Mouse (Mus musculus): ENCODE data around the gene Ehd1.

Gene Ehd1

DNA sequence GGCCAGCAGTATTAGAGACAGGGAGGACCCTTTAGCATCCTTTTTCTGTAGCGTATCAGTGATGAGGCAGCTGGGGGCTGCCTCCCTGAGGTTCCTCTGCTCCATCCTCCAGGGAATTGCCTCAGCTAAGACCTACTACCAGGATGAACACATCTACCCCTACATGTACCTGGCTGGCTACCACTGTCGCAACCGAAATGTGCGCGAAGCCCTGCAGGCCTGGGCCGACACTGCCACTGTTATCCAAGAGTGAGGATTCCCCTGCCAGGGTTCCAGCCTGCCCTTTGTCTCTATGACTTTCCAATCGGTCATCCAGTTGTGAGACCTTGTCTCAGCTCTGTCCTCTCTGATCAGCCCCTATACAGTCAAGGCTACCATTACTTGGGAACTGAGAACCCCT, 61.6 kb downstream of the Ehd1 start:
- no peak for DNase-seq

DNA sequence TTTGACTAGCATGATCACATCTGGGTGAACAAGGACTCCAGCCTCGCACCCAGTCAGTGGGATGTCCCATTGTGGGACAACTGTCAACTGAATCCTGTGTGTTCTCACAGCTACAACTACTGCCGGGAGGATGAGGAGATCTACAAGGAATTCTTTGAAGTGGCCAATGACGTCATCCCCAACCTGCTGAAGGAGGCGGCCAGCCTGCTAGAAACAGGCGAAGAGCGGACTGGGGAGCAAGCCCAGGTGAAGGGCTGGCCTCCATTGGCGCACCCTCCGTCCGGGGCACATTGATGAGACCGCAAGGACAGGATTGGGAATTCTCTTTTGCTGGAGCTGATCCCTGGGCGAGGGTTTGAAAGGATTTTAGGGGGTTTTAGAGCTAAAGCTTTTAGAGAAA, 62.2 kb downstream of the Ehd1 start:
- no peak for DNase-seq

DNA sequence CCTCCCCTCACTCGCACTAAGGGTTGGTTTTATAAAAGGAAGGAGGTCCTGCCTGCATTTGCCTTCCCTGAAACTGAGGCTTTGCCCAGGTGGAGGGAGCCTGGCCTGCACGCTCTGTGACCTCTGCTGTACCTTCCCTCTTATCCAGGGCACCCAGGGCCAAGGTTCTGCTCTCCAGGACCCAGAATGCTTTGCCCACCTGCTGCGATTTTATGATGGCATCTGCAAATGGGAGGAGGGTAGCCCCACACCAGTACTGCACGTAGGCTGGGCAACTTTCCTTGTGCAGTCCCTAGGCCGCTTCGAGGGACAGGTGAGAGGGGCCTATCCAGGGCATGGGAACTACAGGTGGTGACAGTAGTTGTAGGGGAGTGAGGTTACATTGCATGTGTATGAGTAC, 62.7 kb downstream of the Ehd1 start:
- no peak for DNase-seq

DNA sequence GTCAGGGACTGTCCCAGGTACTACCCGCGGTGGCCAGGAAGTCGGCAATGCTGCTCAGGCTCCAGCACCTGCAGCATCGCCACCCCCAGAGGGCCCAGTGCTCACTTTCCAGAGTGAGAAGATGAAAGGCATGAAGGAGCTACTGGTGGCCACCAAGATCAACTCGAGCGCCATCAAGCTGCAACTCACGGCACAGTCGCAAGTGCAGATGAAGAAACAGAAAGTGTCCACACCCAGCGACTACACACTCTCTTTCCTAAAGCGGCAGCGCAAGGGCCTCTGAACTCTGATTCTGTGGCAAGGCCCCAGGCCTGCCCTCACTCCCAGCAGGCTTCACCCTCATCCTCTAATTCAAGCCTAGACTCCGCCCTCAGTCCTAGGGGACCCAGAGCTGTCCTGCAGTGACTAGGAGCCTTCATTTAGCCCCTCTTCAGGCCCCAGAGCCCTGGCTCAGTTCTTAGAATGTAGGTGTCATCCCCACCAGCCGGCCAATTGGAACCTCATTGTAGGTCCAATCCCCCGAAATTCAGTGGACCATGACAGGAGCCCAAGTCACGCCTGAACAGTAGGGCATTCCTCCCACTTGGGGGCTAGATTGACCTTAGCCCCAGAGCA, 63.5 kb downstream of the Ehd1 start:
- DNase-seq = peak; percentile 75

DNA sequence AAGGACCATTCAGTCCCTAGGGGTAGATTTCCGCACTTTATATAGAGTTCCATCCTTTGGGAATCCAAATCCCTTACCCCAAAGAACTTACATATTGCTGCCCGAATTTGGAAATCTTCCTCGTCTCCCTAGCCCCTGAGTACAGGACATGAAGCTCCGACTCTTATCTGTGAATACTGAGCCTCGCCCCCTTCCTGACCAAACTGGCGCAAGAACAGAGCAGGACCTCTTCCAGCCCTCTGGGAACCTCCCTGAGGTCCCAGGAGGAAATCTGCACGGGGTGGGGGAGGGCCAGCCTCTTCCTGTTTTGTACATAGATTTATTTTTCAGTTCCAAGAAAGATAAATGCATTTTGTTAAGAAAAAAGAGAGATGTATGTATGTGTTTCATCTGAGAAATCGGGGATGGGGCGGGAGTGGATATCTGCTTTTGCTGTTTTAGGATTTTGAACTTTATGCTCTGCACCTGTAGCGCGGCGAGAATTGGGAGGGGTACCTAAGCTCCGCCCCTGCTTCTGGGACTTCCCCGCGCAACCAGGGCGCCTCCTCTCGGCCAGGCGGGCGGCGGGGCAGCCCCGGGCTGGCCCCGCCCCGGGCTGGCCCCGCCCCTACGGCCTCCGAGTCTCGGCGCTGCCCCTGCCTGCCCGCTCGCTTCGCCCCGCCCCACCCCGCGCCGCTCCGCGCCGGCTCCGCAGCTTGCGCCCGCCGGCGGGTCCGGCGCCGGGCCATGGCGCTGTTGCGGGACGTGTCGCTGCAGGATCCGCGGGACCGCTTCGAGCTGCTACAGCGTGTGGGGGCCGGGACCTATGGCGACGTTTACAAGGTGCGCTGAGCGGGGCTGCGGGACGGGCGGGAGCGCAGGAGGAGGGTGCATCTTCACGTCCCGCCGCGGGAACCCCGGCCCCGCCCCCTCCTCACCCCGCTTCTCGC, 64.3 kb downstream of the Ehd1 start, which contains the start of gene Map4k2:
Gene Map4k2 (plus strand): TSS at position 612 of the 929 bp plus-strand sequence.
- peak; percentile 89 for DNase-seq

DNA sequence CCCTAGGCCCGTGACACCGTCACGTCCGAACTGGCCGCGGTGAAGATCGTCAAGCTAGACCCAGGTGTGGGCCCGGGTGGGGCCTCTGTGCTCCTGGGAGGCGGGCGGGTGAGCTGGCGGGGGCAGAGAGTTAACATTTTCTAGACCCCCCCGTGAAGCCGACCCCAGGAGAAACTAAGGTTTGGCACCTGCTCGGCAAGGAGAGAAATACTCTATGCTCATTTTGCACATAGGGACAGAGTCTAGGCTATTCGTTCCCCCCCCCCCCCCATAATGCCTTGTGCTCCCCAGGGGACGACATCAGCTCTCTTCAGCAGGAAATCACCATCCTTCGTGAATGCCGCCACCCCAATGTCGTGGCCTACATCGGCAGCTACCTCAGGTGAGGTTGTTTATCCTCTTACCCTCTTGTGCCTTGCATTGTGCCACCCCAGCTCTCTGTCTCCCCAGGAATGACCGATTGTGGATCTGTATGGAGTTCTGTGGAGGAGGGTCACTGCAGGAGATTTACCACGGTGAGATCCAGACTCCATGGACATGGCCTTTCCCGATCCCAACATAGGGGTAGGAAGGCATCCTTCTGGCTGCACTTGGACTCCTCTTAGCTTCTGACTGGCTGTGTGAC, 65.0 kb downstream of the Ehd1 start:
- DNase-seq = no peak

DNA sequence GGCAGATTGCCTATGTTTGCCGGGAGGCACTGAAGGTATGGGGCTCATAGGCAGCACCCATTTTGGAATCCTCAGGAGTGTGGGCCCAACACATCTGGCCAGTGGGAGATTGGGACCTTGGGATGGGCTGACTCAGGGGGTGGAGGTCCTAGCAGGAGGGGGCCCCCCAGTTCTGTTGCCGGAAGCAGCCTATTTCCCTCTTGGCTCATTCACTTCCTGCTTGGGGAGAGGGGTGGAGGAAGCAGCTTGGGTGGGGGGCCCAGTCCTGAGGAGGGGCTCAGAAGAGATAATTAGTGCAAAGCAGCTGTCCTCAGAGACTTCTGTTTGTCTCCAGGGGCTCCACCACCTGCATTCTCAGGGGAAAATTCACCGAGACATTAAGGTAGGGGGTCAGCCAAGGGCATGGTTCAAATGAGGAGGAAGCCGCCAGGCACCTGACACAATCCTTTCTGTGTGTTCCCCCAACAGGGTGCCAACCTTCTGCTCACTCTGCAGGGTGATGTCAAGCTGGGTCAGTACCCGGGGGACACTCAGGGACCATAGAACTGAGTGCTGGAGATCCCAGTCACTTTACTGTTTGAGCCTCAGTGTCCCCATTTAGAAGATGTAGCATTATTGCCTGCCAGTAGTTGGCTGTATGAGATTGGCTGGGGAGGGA, 65.9 kb downstream of the Ehd1 start:
- no peak for DNase-seq

DNA sequence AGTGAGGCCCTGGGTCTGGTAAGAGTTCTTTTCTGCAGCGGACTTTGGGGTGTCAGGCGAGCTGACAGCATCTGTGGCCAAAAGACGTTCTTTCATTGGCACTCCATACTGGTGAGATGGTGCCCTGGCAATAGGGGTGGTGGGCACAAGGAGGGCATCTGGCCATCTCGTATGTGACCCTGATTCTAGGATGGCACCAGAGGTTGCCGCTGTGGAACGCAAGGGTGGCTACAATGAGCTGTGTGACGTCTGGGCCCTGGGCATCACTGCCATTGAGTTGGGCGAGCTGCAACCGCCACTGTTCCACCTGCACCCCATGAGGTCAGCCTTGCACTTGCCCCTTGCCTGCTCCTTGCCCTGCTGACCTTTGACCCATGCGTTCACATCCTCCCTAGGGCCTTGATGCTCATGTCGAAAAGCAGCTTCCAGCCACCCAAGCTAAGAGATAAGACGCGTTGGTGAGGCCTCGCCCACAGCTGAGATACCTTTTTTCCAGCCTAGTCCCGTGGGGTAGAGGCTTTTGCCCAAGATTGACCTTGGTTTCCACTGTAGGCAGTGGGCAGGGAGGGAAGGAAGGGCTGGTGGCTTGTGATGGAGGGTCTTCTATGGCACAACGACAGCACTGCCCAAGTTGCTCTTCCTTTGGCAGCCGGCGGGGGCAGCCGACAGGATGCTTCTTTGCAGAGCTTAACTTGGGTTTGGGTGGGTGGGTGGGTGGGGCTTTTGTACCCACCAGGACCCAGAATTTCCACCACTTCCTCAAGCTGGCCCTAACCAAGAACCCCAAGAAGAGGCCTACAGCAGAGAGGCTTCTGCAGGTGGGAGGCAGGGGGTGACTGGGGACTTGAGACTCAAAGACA, 66.8 kb downstream of the Ehd1 start:
- DNase-seq = no peak

DNA sequence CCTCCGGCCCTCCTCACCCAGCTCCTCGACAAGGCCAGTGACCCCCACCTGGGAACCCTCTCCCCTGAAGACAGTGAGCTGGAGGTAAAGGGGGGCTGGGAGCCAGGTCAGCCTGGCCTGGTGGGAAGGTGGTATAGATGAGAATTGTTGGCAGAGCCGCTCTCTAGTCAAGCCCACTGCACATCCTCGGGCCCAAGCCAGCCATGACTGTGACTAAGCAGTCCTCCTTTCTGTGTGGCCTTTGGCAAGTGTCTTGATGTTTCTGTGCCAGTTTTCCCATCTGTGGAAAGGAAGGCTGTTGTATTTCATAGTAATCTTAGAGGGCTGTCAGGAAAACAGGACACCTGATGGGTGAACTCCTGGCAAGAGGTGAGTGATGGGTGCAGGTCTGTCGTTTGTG, 67.5 kb downstream of the Ehd1 start:
- DNase-seq = no peak

DNA sequence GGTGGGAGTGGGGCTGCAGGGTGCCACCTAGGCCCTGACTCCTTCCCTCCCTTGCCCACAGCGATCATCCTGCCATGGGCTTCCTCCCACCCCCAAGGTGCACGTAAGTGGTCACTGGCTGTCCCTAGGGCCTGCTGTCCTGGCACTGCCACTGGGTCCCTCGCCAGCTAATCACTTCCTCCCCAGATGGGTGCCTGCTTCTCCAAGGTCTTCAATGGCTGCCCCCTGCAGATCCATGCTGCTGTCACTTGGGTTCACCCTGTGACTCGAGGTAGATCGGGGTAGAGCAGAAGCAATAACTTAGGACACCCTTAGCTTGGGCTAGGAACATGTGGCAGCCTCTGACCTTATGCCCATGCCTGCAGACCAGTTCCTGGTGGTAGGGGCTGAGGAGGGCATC, 69.5 kb downstream of the Ehd1 start:
- no peak for DNase-seq

DNA sequence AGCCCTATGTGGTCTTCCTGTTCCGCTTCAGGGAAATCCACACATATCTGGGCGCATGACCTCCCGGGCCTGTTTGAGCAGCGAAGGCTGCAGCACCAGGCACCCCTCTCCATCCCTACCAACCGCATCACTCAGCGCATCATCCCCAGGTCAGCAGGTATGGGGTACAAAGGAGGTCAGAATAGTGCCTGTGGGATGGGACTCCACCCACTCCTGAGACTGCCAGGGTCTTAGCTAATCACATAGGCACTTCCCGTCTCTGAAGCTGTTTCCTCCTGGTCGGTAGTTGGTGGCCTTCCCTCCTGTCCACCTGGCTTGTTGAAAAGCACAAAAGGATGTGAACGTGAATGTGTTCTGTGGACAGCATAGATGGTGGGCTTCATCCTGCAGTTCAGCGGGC, 70.1 kb downstream of the Ehd1 start:
- no peak for DNase-seq

DNA sequence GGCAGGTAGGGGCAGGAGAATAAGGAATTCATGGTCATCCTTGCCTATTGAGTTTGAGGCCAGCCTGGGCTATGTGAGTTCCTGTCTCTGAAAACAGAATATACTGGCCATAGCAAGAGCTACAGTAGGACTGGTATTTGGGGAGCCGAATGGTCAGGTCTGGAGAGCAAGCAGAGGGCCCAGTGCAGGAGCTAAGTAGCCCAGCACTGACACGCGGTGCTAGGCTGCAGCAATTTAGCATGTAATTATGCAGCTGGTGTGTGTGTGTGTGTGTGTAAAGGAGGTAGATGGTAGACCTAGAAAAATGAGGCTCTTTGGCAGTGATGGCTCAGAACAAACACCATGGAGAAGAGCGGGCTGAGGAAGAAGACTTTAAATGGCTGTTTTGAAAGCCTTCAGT, 71.1 kb downstream of the Ehd1 start:
- DNase-seq = no peak

DNA sequence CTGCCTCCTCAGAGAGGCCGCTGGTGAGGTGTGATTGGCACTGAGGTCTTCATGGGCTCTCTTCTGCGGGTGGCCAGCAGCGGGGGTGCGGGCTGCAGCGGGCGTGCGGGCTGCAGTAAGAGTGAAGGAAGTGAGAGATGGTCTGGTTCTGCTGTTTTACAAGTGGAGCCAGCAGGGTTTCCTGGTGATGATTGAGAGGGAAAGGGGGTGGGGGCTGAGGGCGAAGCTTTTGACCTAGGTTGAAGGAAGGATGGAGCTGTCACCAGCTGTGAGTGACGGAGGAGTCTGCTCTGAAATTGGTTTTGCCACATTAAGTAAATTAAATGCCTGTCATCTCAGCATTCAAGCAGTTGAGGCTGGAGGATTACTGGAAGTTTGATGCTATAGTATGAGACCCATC, 72.2 kb downstream of the Ehd1 start:
- DNase-seq = no peak

DNA sequence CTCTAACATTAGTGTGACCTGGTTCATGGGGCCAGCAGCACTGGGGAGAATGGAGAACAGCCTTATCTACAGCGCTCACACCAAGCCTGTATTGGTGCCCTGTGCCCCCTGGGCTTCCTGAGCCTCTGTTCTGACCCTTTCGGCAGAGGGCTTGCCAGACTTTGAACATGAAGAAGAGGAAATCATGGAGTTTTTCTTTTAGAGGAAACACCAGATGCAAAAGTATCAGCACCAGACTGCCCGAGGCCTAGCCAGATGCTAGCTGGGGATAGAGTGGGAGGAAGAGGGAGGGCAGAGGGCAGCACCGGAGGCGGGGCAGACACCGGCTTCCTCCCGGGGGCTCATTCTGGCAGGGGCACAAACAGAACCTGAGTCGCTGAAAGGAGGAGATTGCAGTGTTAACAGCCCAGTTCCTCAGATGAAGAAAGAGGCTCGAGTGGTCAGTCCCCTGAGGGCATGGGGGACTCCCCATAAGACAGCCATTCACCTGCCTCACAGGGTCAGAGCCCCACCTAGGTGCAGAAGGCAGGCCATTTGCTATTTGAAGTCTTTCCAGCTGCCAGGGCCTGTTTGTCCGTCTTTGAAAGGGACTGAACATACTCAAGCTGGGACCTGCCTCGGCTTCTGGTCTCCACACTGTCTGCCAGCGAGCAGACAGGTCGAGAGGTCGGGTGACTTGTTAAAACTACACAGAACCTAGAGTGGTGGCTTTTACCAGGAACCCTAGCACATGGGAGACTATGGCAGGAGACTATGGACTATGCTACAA, 72.9 kb downstream of the Ehd1 start:
- peak; percentile 32 for DNase-seq
